Mouse (Mus musculus) forebrain, embryonic 16.5 days (tissue): ENCODE measurements at regions not wholly inside any gene's neighbourhood (a gene's known extent, or its start where the extent isn't known, plus 50 kb on each side); places are given as distances from the start of the nearest gene placed in this dataset.
"Not testable (repeated sequence)": the region's sequence is repeated elsewhere in the genome, so short reads cannot be mapped to it uniquely, and the experiment has no call there.

Experiments
- ATAC-seq: fragments of 200-750 bp; cut with Nextera tagmentation; 2 replicates; pipeline ENCODE4 v1.8.0; 2017; ENCODE audit warnings: mild to moderate bottlenecking, moderate library complexity
- H3K27ac ChIP-seq: fragments of 300-500 bp; sonication (generic); 2 replicates; pipeline ENCODE4 v1.5.1; 2014; ENCODE audit warnings: low read length, control low read depth
- H3K27me3 ChIP-seq: fragments of 300-500 bp; sonication (generic); replicated peaks from 2 replicates; pipeline ENCODE4 v1.6.1; 2014; ENCODE audit warnings: low read length; ENCODE audit not compliant: control insufficient read depth, insufficient read depth
- H3K36me3 ChIP-seq: fragments of 300-500 bp; sonication (generic); 2 replicates; pipeline ENCODE4 v1.6.1; 2014; ENCODE audit not compliant: control insufficient read depth, insufficient read depth
- H3K4me1 ChIP-seq: fragments of 300-500 bp; sonication (generic); replicated peaks from 2 replicates; pipeline ENCODE4 v1.6.1; 2014; ENCODE audit warnings: low read length; ENCODE audit not compliant: control insufficient read depth, insufficient read depth
- H3K4me2 ChIP-seq: fragments of 300-500 bp; sonication (generic); 2 replicates; pipeline ENCODE4 v1.6.1; 2014; ENCODE audit warnings: mild to moderate bottlenecking, low read length, control low read depth
- H3K4me3 ChIP-seq: fragments of 300-500 bp; sonication (generic); replicated peaks from 2 replicates; pipeline ENCODE4 v1.5.1; 2014; ENCODE audit warnings: mild to moderate bottlenecking, low read length, control low read depth
- H3K9ac ChIP-seq: fragments of 300-500 bp; sonication (generic); replicated peaks from 2 replicates; pipeline ENCODE4 v1.6.1; 2014; ENCODE audit warnings: low read depth, low read length, control low read depth
- H3K9me3 ChIP-seq: fragments of 300-500 bp; sonication (generic); 2 replicates; pipeline ENCODE4 v1.6.1; 2016; ENCODE audit warnings: low read length; ENCODE audit not compliant: control insufficient read depth
- WGBS: fragments of 180-500 bp; shearing (Covaris S2); extraction: QIAGEN DNeasy Blood & Tissue Kit; methylation state at CpG from one replicate; pipeline ENCODE4 v1.1.7; 2014; 5-methylcytosine and 5-hydroxymethylcytosine counted together

DNA sequence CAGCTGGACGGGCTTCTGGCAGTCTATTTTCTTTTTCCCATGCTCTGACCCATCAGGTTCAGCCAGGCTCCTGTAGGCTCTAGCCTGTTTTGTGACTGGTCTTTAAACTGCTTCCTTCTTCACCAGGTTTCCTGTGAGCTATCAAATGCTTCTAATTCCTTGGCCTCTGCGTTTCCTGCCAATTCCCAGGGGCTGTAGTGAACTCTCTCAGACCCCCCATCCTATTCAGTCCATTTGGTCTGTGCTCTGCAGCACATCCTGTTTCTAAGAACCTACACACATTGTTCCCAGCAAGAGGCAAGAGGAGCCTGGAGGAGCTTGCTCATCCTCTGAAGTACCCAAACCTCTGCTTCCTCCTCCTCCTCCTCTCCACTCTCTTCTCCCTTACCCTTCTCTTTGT lies 209.3 kb downstream of the Ankrd50 start:
- H3K36me3 ChIP-seq: no peaks in the 10 kb centered on the region
- H3K9me3 ChIP-seq: no peaks in the 10 kb centered on the region
- 78% methylated on average over 2 of the region's 2 CpGs for WGBS
- no peaks in the 10 kb centered on the region for H3K27me3 ChIP-seq
- no peaks in the 10 kb centered on the region for H3K4me1 ChIP-seq
- no peak overlapping the region for H3K4me2 ChIP-seq
- ATAC-seq: no peak
- H3K9ac ChIP-seq: no peak overlapping the region
- H3K4me3 ChIP-seq: no peak overlapping the region
- H3K27ac ChIP-seq: no peak overlapping the region

DNA sequence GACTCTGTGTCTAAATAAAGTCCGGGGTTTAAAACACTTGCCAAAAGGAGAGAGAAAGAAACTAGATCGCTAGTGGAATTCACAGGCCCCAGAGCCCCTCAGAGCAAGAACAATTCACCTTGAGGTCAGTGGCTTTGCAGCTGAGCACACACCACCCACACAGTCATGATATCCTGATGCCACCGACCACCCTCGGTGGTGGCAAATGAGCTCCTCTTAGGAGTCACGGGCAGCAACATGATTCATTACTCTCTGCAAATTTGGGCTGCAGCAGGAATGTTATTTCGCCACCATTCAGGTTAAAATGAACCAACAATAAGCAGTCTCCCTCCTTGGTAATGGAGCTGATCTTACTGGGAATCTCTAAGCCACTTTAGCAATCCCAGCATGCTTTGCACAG lies 213.9 kb downstream of the Ankrd50 start:
- Histone ChIP-seq H3K9ac (no peak overlapping the region), H3K9me3 (no peaks in the 10 kb centered on the region), H3K36me3 (no peaks in the 10 kb centered on the region), H3K27me3 (no peaks in the 10 kb centered on the region), H3K4me2 (no peak overlapping the region), H3K4me1 (no peaks in the 10 kb centered on the region), H3K4me3 (no peak overlapping the region), H3K27ac (no peak overlapping the region)
- 83% methylated on average over 6 of the region's 6 CpGs for WGBS
- ATAC-seq: no peak

DNA sequence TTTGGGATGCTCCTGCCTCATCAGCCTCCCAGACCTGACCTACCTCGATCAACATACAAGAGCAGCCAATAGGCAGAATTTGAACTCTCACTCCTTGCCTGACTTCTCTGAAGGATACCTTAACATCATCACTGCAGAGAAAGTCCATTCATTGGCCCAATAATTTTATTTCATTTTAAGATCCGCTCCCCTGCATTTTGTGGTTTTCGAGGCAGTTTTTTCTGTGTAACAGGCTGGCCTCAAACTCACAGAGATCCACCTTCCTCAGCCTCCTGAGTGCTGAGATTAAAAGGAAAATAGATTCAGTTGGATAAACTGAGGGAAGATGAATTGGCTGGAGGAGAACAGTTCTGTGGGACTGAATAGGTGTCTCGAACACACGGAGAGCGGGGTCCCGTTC lies 216.4 kb downstream of the Ankrd50 start:
- H3K9me3 ChIP-seq: no peaks in the 10 kb centered on the region
- H3K4me2 ChIP-seq: no peak overlapping the region
- peaks cover 4% of the 10 kb centered on the region for H3K4me1 ChIP-seq
- no peak overlapping the region for H3K27ac ChIP-seq
- no peak overlapping the region for H3K9ac ChIP-seq
- H3K27me3 ChIP-seq: no peaks in the 10 kb centered on the region
- no peak overlapping the region for H3K4me3 ChIP-seq
- ATAC-seq: no peak
- WGBS: 94% methylated on average over 7 of the region's 7 CpGs
- no peaks in the 10 kb centered on the region for H3K36me3 ChIP-seq

DNA sequence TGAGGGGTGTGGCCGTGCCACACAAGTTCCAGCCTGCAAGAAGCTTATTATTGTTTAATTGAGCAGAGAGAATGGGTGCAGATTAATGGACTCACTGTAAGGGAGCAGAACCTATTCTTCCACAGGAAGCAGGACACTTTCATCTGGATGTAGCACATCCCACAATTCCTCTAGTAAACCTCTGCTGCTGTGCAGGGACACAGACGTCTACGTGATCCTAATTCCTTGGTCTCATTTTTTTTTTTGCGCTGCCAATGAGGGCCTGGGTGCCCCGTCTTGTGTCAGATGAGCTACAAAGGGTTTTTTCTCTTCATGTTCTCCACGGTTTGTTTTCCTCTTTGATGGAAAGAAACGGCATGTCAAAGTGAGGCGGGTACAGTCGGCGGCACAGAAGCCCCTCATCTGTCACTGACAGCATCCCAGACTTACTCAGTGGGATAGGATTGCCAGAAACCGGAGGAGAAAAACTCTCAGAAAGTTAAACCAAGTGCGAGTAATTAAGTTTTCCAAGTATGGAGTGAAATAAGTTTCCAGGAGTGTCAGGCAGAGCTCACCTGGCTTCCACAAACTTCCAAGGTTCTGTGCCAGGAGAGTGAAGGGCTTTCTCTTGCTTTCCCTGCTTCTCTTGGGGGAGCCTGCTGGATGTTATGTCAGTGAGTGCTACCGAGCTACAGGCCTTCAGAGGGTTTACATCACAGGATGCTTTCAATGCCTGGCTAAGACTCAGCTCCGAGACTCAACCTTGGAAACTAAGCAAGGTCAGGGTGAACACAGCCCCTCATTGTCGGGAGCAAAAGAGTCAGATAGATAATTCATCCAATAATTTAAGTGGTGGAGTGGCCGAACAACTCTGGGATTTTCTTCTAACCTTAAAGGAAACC lies 221.1 kb downstream of the Ankrd50 start:
- Histone ChIP-seq H3K27ac (no peak overlapping the region), H3K4me1 (peaks cover 17% of the 10 kb centered on the region), H3K4me2 (peak overlapping the region; percentile 8; the same call in 1 of the 2 replicates), H3K9me3 (no peaks in the 10 kb centered on the region), H3K36me3 (no peaks in the 10 kb centered on the region), H3K9ac (no peak overlapping the region), H3K4me3 (no peak overlapping the region), H3K27me3 (no peaks in the 10 kb centered on the region)
- WGBS: 36% methylated on average over 16 of the region's 16 CpGs
- no peak for ATAC-seq

DNA sequence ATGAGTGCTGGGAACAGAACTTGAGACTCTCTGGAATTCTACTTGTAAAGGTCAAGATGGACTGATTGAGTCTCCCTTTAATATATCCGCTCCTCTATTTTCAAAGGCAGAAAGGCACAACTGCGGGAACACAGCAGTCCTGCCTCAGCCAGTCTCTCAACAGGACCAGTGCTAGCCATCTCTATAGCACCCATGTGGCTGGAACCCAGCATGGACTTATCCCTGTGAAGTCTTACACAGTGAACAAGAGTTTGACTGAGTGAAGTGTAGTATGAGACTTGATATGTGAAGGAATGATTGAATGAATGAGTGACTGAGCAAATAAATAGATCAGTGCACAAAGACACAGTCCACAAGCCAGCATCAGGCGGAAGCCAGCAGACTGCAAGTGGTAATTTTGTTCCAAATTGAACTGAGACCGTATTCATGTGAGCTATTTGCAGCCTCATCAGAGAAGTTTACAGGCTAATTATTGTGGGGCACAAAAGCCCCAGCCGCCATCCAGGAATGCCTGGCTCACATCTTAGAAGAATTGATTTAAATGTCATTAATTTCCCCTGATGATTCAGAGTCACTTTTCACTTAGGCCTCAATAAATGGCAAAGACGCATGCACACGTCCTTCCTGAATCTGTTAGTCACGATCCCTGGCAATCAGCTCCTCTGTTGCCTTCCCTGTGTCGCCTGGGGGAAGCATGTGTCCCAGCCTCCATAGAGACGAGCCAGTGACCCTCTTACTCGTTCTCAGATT lies 223.1 kb downstream of the Ankrd50 start:
- peaks cover 17% of the 10 kb centered on the region for H3K4me1 ChIP-seq
- H3K9ac ChIP-seq: no peak overlapping the region
- 17% methylated on average over 11 of the region's 11 CpGs for WGBS
- no peaks in the 10 kb centered on the region for H3K9me3 ChIP-seq
- no peak overlapping the region for H3K4me3 ChIP-seq
- H3K27me3 ChIP-seq: no peaks in the 10 kb centered on the region; the same call in 1 of the 2 replicates
- H3K27ac ChIP-seq: no peak overlapping the region
- ATAC-seq: peak; percentile 90
- no peak overlapping the region for H3K4me2 ChIP-seq
- H3K36me3 ChIP-seq: no peaks in the 10 kb centered on the region

DNA sequence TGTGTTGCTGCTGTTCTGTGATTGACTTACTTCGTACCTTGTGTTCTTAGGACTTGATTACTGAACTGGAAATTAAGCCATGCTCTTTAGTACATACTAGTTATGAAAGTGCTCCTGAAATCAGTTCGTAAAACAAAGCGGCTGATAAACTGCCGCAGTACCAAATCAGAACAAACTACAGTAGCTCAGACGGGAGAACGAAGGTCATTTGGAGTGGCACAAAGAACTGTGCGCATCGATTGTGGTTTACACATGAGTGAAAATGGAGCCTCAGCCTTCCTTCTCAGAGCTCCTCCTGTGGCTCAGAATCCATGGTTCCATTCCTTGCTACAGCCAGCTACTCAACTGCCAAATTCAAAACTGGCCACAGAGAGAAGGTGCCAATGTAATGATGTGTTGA lies 225.4 kb downstream of the Ankrd50 start:
- H3K4me3 ChIP-seq, H3K9ac ChIP-seq, H3K27me3 ChIP-seq, H3K36me3 ChIP-seq, H3K4me2 ChIP-seq, ATAC-seq, H3K27ac ChIP-seq, H3K9me3 ChIP-seq: not testable (repeated sequence)
- peaks cover 17% of the 10 kb centered on the region for H3K4me1 ChIP-seq
- WGBS: 97% methylated on average over 8 of the region's 8 CpGs

DNA sequence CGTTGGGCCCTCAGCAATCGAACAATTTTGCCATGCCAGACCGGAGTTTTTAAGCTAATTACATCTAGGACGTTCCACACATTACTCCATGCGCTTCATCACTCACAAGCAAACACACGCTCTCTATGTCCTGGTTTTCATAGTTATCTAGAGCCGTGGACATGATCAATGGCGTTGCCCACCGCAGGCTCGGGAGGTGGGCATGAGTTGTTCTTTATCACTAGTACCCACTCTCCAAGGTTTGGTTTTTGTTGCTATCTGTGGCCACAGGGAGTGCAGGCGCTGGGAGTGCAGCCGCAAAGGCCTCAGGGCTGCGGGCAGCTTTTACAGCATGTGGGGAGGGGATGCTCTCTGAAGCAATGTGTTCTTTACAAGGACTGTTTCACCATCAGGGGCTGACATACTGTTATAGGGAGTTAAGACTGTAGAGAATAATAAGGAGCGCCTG lies 226.8 kb downstream of the Ankrd50 start:
- no peak overlapping the region for H3K4me2 ChIP-seq
- H3K9ac ChIP-seq: no peak overlapping the region
- peaks cover 4% of the 10 kb centered on the region for H3K9me3 ChIP-seq
- WGBS: 73% methylated on average over 14 of the region's 14 CpGs
- no peak overlapping the region for H3K4me3 ChIP-seq
- ATAC-seq: no peak
- H3K4me1 ChIP-seq: peaks cover 10% of the 10 kb centered on the region
- no peaks in the 10 kb centered on the region; the same call in 1 of the 2 replicates for H3K27me3 ChIP-seq
- H3K36me3 ChIP-seq: no peaks in the 10 kb centered on the region
- no peak overlapping the region for H3K27ac ChIP-seq

DNA sequence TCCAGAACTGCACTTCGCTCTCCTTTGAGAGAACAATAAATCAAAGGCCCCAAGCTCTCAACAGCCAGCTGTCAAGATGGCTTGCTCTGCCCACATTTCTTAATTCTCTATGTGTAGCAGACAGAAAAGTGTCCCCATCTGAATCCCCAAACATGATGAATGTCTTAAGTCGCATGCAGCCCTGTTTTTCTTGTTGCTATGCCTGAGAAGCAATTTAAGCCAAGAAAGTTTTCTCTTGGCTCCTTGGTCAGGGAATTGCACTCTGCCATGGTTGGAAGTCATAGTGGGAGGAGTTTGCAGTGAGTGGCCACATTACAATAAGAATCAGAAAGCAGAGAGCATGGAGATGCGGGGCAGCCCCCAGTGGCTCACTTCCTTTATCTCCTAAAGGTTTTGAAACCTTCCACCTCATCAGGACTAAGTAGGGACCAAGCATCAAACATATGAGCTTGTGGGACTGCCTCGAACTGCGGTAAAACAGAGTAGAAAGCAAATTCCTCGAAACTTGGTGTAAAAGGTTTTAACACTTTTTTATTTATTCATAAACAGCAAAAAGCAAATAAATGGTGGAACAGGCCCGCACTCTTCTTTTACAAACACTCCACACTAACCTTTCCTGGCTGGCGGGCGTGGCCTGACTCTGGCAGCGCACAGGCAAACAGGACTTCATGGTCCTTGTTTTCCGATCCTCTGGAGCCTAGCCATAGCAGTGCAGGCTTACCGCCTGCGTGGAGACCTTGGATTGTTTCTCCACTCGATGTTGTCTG lies 227.4 kb downstream of the Ankrd50 start:
- Histone ChIP-seq H3K4me1 (peaks cover 8% of the 10 kb centered on the region; the same call in 1 of the 2 replicates), H3K4me2 (no peak overlapping the region), H3K4me3 (no peak overlapping the region), H3K9me3 (peaks cover 4% of the 10 kb centered on the region), H3K27ac (no peak overlapping the region), H3K27me3 (no peaks in the 10 kb centered on the region; the same call in 1 of the 2 replicates), H3K9ac (no peak overlapping the region), H3K36me3 (no peaks in the 10 kb centered on the region)
- WGBS: 71% methylated on average over 14 of the region's 14 CpGs
- ATAC-seq: no peak

DNA sequence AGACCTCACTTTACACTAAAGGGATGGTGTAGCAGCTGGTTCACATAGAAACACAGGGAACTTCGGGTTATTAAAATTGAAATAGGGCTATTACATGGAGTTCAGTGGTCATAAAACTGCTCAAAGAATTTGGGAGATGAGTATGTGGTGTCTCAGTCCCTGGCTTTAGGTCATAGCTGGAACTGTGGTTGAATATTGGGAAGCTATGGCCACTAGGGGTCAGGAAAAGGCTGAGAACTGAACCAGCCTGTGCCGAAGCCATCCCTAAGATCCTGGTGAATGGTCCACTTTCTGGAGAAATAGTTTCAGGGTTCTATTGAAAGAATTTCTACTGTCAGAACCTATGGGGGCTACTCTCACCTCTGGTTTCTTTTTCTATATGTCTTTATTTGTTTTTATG lies 229.0 kb downstream of the Ankrd50 start:
- no peaks in the 10 kb centered on the region; the same call in 1 of the 2 replicates for H3K27me3 ChIP-seq
- H3K9ac ChIP-seq: no peak overlapping the region
- H3K4me3 ChIP-seq: no peak overlapping the region
- WGBS: 9% methylated on average over 2 of the region's 2 CpGs
- H3K27ac ChIP-seq: no peak overlapping the region
- H3K36me3 ChIP-seq: no peaks in the 10 kb centered on the region
- peak; percentile 67; the same call in 1 of the 2 replicates for ATAC-seq
- no peaks in the 10 kb centered on the region for H3K4me1 ChIP-seq
- H3K4me2 ChIP-seq: no peak overlapping the region
- H3K9me3 ChIP-seq: peaks cover 4% of the 10 kb centered on the region
